ENCODE assay signal across 13 mouse cellular contexts in genomic region chr12:27576109-27576700, GRCm38 (mm10).
A peak's percentile ranks its signal among the peaks of the same experiment; 100 is the strongest.
DNase-seq lines count a peak whose midpoint lies in the region; ATAC-seq lines count a peak whose summit lies in the region.
"Had no signal": no experiment of that assay in that cellular context is flagged by ENCODE, and none has a peak within 500 bp of the region (broad histone marks: within the 10 kb centered on the region; RNA-seq: fewer than 3 reads in every experiment).

No protein-coding gene starts in this region.

- H3K9ac ChIP-seq in neural tube, embryonic 11.5 days (ENCODE audit: low read length) = no peak overlapping the region
- H3K9ac ChIP-seq: stomach, embryonic 15.5 days had no signal

- H3K4me2 ChIP-seq in neural tube, embryonic 11.5 days (ENCODE audit: low read depth) = no peak overlapping the region
- H3K4me2 ChIP-seq: heart, embryonic 11.5 days; stomach, embryonic 15.5 days had no signal

- peak; percentile 39 for DNase-seq in embryo, embryonic 10 days (ENCODE audit: low spot score)
- DNase-seq in embryo, embryonic 9.5 days (ENCODE audit: extremely low spot score) = no peak
- peak; percentile 53 for DNase-seq in embryo, embryonic 11 days
- DNase-seq in limb, embryonic 10.5 days (ENCODE audit: low spot score) = peak; percentile 35
- peak; percentile 53 for DNase-seq in neural tube, embryonic 11.5 days (ENCODE audit: low spot score)
- no peak for DNase-seq in frontal cortex, postnatal 25 days (ENCODE audit: low spot score in 2 of 2)
- no peak for DNase-seq in lung, adult 18-20 months
- DNase-seq in spleen, postnatal 10 days (ENCODE audit: low spot score in 2 of 2) = no peak
- DNase-seq: adrenal gland, adult 8-10 months; gastrocnemius, adult 2 months; right cerebral cortex, postnatal 25 days had no signal

- H3K4me3 ChIP-seq in limb, embryonic 10.5 days = no peak overlapping the region
- H3K4me3 ChIP-seq in neural tube, embryonic 11.5 days (ENCODE audit: low read depth, low read length) = no peak overlapping the region
- H3K4me3 ChIP-seq: gastrocnemius, adult 2 months; stomach, embryonic 15.5 days had no signal

- no peaks in the 10 kb centered on the region for H3K36me3 ChIP-seq in limb, embryonic 10.5 days
- no peaks in the 10 kb centered on the region for H3K36me3 ChIP-seq in neural tube, embryonic 11.5 days (ENCODE audit: control insufficient read depth, insufficient read depth, low read length)
- H3K36me3 ChIP-seq: stomach, embryonic 15.5 days had no signal

- H3K4me1 ChIP-seq in limb, embryonic 10.5 days = peaks cover 23% of the 10 kb centered on the region
- peaks cover 15% of the 10 kb centered on the region for H3K4me1 ChIP-seq in neural tube, embryonic 11.5 days (ENCODE audit: control insufficient read depth, insufficient read depth, low read length)
- H3K4me1 ChIP-seq: stomach, embryonic 15.5 days had no signal

- ATAC-seq in neural tube, embryonic 11.5 days (ENCODE audit: insufficient read depth, low FRiP score, low TSS enrichment) = peak; percentile 86

- H3K9me3 ChIP-seq in limb, embryonic 10.5 days (replicated peaks) = no peaks in the 10 kb centered on the region
- no peaks in the 10 kb centered on the region for H3K9me3 ChIP-seq in neural tube, embryonic 11.5 days (ENCODE audit: control insufficient read depth, low read length)
- H3K9me3 ChIP-seq: stomach, embryonic 15.5 days had no signal

- WGBS in limb, embryonic 10.5 days = 62% methylated on average over 3 of the region's 3 CpGs
- WGBS in neural tube, embryonic 11.5 days = 44% methylated on average over 3 of the region's 3 CpGs

- no peaks in the 10 kb centered on the region for H3K27me3 ChIP-seq in limb, embryonic 10.5 days (ENCODE audit: low read depth, poor library complexity, severe bottlenecking)
- no peaks in the 10 kb centered on the region for H3K27me3 ChIP-seq in neural tube, embryonic 11.5 days (ENCODE audit: control insufficient read depth, insufficient read depth, low read length)
- H3K27me3 ChIP-seq: stomach, embryonic 15.5 days had no signal

- H3K27ac ChIP-seq in limb, embryonic 10.5 days = peak overlapping the region; percentile 53; the same call in 1 of the 2 replicates
- peak overlapping the region; percentile 79 for H3K27ac ChIP-seq in neural tube, embryonic 11.5 days (ENCODE audit: low read depth, low read length)
- H3K27ac ChIP-seq: gastrocnemius, adult 2 months; stomach, embryonic 15.5 days had no signal

Comparison
In these comparisons a context has a peak if more than half of its experiments do, and no peak if none do; other contexts are left out.
1. DNase-seq: peak in embryo, embryonic 10 days (single experiment), embryo, embryonic 11 days (single experiment), limb, embryonic 10.5 days (single experiment) and neural tube, embryonic 11.5 days (single experiment); none in embryo, embryonic 9.5 days (single experiment), frontal cortex, postnatal 25 days (0 of 2), lung, adult 18-20 months (0 of 2) and spleen, postnatal 10 days (0 of 2).